Mouse (Mus musculus): ENCODE measurements at regions not wholly inside any gene's neighbourhood (a gene's known extent, or its start where the extent isn't known, plus 50 kb on each side); places are given as distances from the start of the nearest gene placed in this dataset.

GRCm38 (mm10) chr13:31199384-31199783, 225.4 kb downstream of the Gm5447 start:
- DNase-seq (ENCODE audit: low read depth, low spot score) = no peak
- WGBS = 76% methylated on average over 1 of the region's 1 CpGs

GRCm38 (mm10) chr13:31204068-31204467, 230.1 kb downstream of the Gm5447 start:
- DNase-seq (ENCODE audit: low read depth, low spot score) = no peak

GRCm38 (mm10) chr13:31206381-31206780, 232.4 kb downstream of the Gm5447 start:
- 34% methylated on average over 5 of the region's 5 CpGs for WGBS

More at GRCm38 (mm10) chr13:31204068-31204467, 230.1 kb downstream of the Gm5447 start:
- WGBS = 21% methylated on average over 6 of the region's 6 CpGs

GRCm38 (mm10) chr13:31207709-31208108, 233.7 kb downstream of the Gm5447 start:
- 28% methylated on average over 5 of the region's 5 CpGs for WGBS
- DNase-seq (ENCODE audit: low read depth, low spot score) = no peak

More at GRCm38 (mm10) chr13:31206381-31206780, 232.4 kb downstream of the Gm5447 start:
- DNase-seq (ENCODE audit: low read depth, low spot score) = no peak

GRCm38 (mm10) chr13:31223016-31223415, 249.0 kb downstream of the Gm5447 start:
- DNase-seq (ENCODE audit: low read depth, low spot score) = no peak
- 73% methylated on average over 2 of the region's 2 CpGs for WGBS

- DNase-seq (ENCODE audit: low read depth, low spot score) = no peak
- WGBS = 96% methylated on average over 6 of the region's 6 CpGs
Measured at GRCm38 (mm10) chr13:31240546-31240945, 266.5 kb downstream of the Gm5447 start.

GRCm38 (mm10) chr13:31248996-31249395, 275.0 kb downstream of the Gm5447 start:
- no peak for DNase-seq (ENCODE audit: low read depth, low spot score)
- 89% methylated on average over 3 of the region's 3 CpGs for WGBS

- no peak for DNase-seq (ENCODE audit: low read depth, low spot score)
- 68% methylated on average over 5 of the region's 5 CpGs for WGBS
Measured at GRCm38 (mm10) chr13:31249525-31249924, 275.5 kb downstream of the Gm5447 start.

- 73% methylated on average over 4 of the region's 4 CpGs for WGBS
- no peak for DNase-seq (ENCODE audit: low read depth, low spot score)
Measured at GRCm38 (mm10) chr13:31254016-31254415, 280.0 kb downstream of the Gm5447 start.

GRCm38 (mm10) chr13:31254744-31255143, 280.7 kb downstream of the Gm5447 start:
- no peak for DNase-seq (ENCODE audit: low read depth, low spot score)
- WGBS = 88% methylated on average over 3 of the region's 3 CpGs

GRCm38 (mm10) chr13:31255506-31255905, 281.5 kb downstream of the Gm5447 start:
- DNase-seq (ENCODE audit: low read depth, low spot score) = no peak
- 98% methylated on average over 3 of the region's 3 CpGs for WGBS

GRCm38 (mm10) chr13:31267865-31268264, 288.1 kb upstream of the Foxq1 start:
- WGBS = 70% methylated on average over 3 of the region's 3 CpGs

GRCm38 (mm10) chr13:31276005-31276644, 279.8 kb upstream of the Foxq1 start:
- peak; percentile 4 for DNase-seq (ENCODE audit: low read depth, low spot score)
- WGBS = 19% methylated on average over 6 of the region's 6 CpGs

More at GRCm38 (mm10) chr13:31267865-31268264, 288.1 kb upstream of the Foxq1 start:
- DNase-seq (ENCODE audit: low read depth, low spot score) = no peak

GRCm38 (mm10) chr13:31290630-31291029, 265.3 kb upstream of the Foxq1 start:
- 93% methylated on average over 7 of the region's 7 CpGs for WGBS
- DNase-seq (ENCODE audit: low read depth, low spot score) = no peak

GRCm38 (mm10) chr13:31292584-31293387, 263.1 kb upstream of the Foxq1 start:
- no peak for DNase-seq (ENCODE audit: low read depth, low spot score)
- WGBS = 27% methylated on average over 13 of the region's 13 CpGs

GRCm38 (mm10) chr13:31294011-31294410, 261.9 kb upstream of the Foxq1 start:
- WGBS = 62% methylated on average over 7 of the region's 7 CpGs
- DNase-seq (ENCODE audit: low read depth, low spot score) = no peak

- 88% methylated on average over 5 of the region's 5 CpGs for WGBS
- no peak for DNase-seq (ENCODE audit: low read depth, low spot score)
Measured at GRCm38 (mm10) chr13:31303194-31303593, 252.7 kb upstream of the Foxq1 start.

GRCm38 (mm10) chr13:31304286-31304865, 251.6 kb upstream of the Foxq1 start:
- 62% methylated on average over 5 of the region's 5 CpGs for WGBS
- DNase-seq (ENCODE audit: low read depth, low spot score) = no peak

- no peak for DNase-seq (ENCODE audit: low read depth, low spot score)
- 17% methylated on average over 6 of the region's 6 CpGs for WGBS
Measured at GRCm38 (mm10) chr13:31309083-31309621, 246.8 kb upstream of the Foxq1 start.

- 35% methylated on average over 7 of the region's 7 CpGs for WGBS
Measured at GRCm38 (mm10) chr13:31312772-31313171, 243.2 kb upstream of the Foxq1 start.

More at GRCm38 (mm10) chr13:31312772-31313171, 243.2 kb upstream of the Foxq1 start:
- DNase-seq (ENCODE audit: low read depth, low spot score) = no peak
